Mouse (Mus musculus): ENCODE measurements around the gene Olfr653. TPM values are rescaled to one million over a fixed set of nuclear protein-coding genes. Genes with fewer than 3 reads are reported as not detected.

Olfr653 gene
- polyA plus RNA-seq, 1 experiment = not detected

DNA sequence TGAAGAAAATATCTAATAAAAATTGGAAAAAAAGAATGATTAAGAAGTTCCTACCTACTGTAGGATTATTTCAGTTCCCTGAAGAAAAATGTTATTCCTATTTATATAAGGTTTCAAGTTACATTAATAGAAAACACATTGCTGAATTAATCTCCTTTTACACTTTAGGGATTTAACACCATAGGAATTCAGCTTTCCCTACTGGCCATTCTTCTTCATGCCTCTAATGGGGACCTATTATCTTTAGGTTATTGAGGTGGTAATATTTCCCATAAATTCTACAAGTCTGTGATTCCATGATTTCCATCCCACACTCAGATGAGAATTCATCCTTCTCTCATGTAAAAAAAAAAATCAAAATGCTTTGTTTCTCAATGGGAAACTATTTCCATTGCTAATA lies 47.4 kb downstream of the Olfr653 start, which contains the start of gene Olfr657:
TSS of gene Olfr657 (plus strand) at position 301 of the 400 bp plus-strand sequence.
- Histone ChIP-seq H3K4me3 (ENCODE audit: insufficient read depth, poor library complexity, severe bottlenecking) (no peak within 1 kb of the TSS), H3K79me3 (ENCODE audit: low read depth) (no peaks in the 10 kb centered on the region), H3K27me3 (ENCODE audit: control insufficient read depth, insufficient read depth, insufficient read length) (no peaks in the 10 kb centered on the region), H3K79me2 (ENCODE audit: control insufficient read depth, insufficient read depth) (no peaks in the 10 kb centered on the region), H3K36me3 (ENCODE audit: control insufficient read depth, insufficient read depth) (no peaks in the 10 kb centered on the region), H3ac (ENCODE audit: control insufficient read depth, insufficient read length, low read depth) (no peak within 1 kb of the TSS)
- TF ChIP-seq USF1 (IDR thresholded peaks at IDR 0.05; ENCODE audit: low read depth) (no peak), MYOG (IDR thresholded peaks at IDR 0.05; ENCODE audit: control insufficient read depth, extremely low read depth, insufficient read length) (no peak), FOSL1 (IDR thresholded peaks at IDR 0.05; ENCODE audit: insufficient read depth, low read length, poor library complexity, severe bottlenecking) (no peak), MAX (IDR thresholded peaks at IDR 0.05) (no peak), CEBPB (IDR thresholded peaks at IDR 0.05; ENCODE audit: low read depth) (no peak), CTCF (IDR thresholded peaks at IDR 0.05; ENCODE audit: control insufficient read depth, insufficient read depth, insufficient read length) (no peak), MYOD1 (IDR thresholded peaks at IDR 0.05; ENCODE audit: control insufficient read depth, insufficient read length, low read depth) (no peak)

Other genes starting within 250 kb of the Olfr653 start
- not detected for gene Trim34b, start 247.8 kb upstream of the Olfr653 start, polyA plus RNA-seq (2012; fragmentation: generic; extraction: Trizol)
- 0.08 TPM for gene Trim12c, start 224.0 kb upstream of the Olfr653 start, polyA plus RNA-seq (2012; fragmentation: generic; extraction: Trizol)
- gene Trim30b, start 207.4 kb upstream of the Olfr653 start, polyA plus RNA-seq (2012; fragmentation: generic; extraction: Trizol) = not detected
- not detected for gene Trim30c, start 176.5 kb upstream of the Olfr653 start, polyA plus RNA-seq (2012; fragmentation: generic; extraction: Trizol)
- not detected for gene Trim30a, start 112.1 kb upstream of the Olfr653 start, polyA plus RNA-seq (2012; fragmentation: generic; extraction: Trizol)
- gene Trim30d, start 69.5 kb upstream of the Olfr653 start, polyA plus RNA-seq (2012; fragmentation: generic; extraction: Trizol) = not detected
- gene Olfr651, start 27.2 kb upstream of the Olfr653 start, polyA plus RNA-seq (2012; fragmentation: generic; extraction: Trizol) = not detected
- gene Olfr652, start 16.4 kb upstream of the Olfr653 start, polyA plus RNA-seq (2012; fragmentation: generic; extraction: Trizol) = not detected
- not detected for gene Olfr654, start 9.7 kb downstream of the Olfr653 start, polyA plus RNA-seq (2012; fragmentation: generic; extraction: Trizol)
- not detected for gene Olfr655, start 24.5 kb downstream of the Olfr653 start, polyA plus RNA-seq (2012; fragmentation: generic; extraction: Trizol)
- not detected for gene Olfr656, start 36.6 kb downstream of the Olfr653 start, polyA plus RNA-seq (2012; fragmentation: generic; extraction: Trizol)
- not detected for gene Olfr657, start 47.5 kb downstream of the Olfr653 start, polyA plus RNA-seq (2012; fragmentation: generic; extraction: Trizol)
- gene Olfr658, start 70.0 kb downstream of the Olfr653 start, polyA plus RNA-seq (2012; fragmentation: generic; extraction: Trizol) = not detected
- not detected for gene Olfr659, start 89.4 kb downstream of the Olfr653 start, polyA plus RNA-seq (2012; fragmentation: generic; extraction: Trizol)
- gene Olfr661, start 109.2 kb downstream of the Olfr653 start, polyA plus RNA-seq (2012; fragmentation: generic; extraction: Trizol) = not detected
- gene Usp17le, start 200.2 kb downstream of the Olfr653 start, polyA plus RNA-seq (2012; fragmentation: generic; extraction: Trizol) = 0.19 TPM

All from C2C12 (cell line).